ENCODE assay signal across 35 mouse cellular contexts in genomic region chr5:13550953-13551352, GRCm38 (mm10).
"Had no signal": no experiment of that assay in that cellular context is flagged by ENCODE, and none has a peak within 500 bp of the region (broad histone marks: within the 10 kb centered on the region; RNA-seq: fewer than 3 reads in every experiment).

No protein-coding gene starts in this region.

- H3K9ac ChIP-seq: heart, embryonic 12.5 days; heart, embryonic 13.5 days; heart, embryonic 15.5 days; hindbrain, embryonic 12.5 days; hindbrain, embryonic 14.5 days; hindbrain, embryonic 15.5 days; intestine, embryonic 15.5 days; kidney, embryonic 15.5 days had no signal

- H3K27me3 ChIP-seq: heart, embryonic 12.5 days; heart, embryonic 13.5 days; heart, embryonic 15.5 days; hindbrain, embryonic 12.5 days; hindbrain, embryonic 15.5 days; intestine, embryonic 15.5 days; kidney, embryonic 15.5 days had no signal

- H3K4me2 ChIP-seq: heart, embryonic 11.5 days; heart, embryonic 12.5 days; heart, embryonic 13.5 days; heart, embryonic 15.5 days; hindbrain, embryonic 12.5 days; hindbrain, embryonic 14.5 days; hindbrain, embryonic 15.5 days; intestine, embryonic 15.5 days; kidney, embryonic 15.5 days had no signal

- H3K27ac ChIP-seq: heart, embryonic 10.5 days; heart, embryonic 13.5 days; heart, embryonic 15.5 days; hindbrain, embryonic 10.5 days; hindbrain, embryonic 12.5 days; hindbrain, embryonic 14.5 days; hindbrain, embryonic 15.5 days; hindbrain, postnatal 0 days; intestine, embryonic 15.5 days; kidney, embryonic 15.5 days; kidney, postnatal 0 days; layer of hippocampus, adult 2 months; left cerebral cortex, adult 2 months had no signal

- H3K4me3 ChIP-seq: heart, embryonic 10.5 days; heart, embryonic 12.5 days; heart, embryonic 13.5 days; heart, embryonic 15.5 days; hindbrain, embryonic 10.5 days; hindbrain, embryonic 12.5 days; hindbrain, embryonic 15.5 days; intestine, embryonic 15.5 days; kidney, embryonic 15.5 days; layer of hippocampus, adult 2 months; left cerebral cortex, adult 2 months had no signal

- H3K9me3 ChIP-seq: heart, embryonic 10.5 days; heart, embryonic 12.5 days; heart, embryonic 13.5 days; heart, embryonic 15.5 days; hindbrain, embryonic 12.5 days; hindbrain, embryonic 15.5 days; intestine, embryonic 15.5 days; kidney, embryonic 15.5 days had no signal

- H3K4me1 ChIP-seq: hindbrain, embryonic 15.5 days had no signal

- ATAC-seq: hindbrain, embryonic 16.5 days; hindbrain, postnatal 0 days; inflammation-experienced regulatory T-cells, adult 6 months; intestine, embryonic 15.5 days; intestine, embryonic 16.5 days; intestine, postnatal 0 days had no signal

- H3K36me3 ChIP-seq: heart, embryonic 15.5 days; hindbrain, embryonic 10.5 days; hindbrain, embryonic 12.5 days; hindbrain, embryonic 15.5 days; intestine, embryonic 15.5 days; kidney, embryonic 15.5 days had no signal

- DNase-seq: heart, postnatal 10 days; heart, postnatal 14 days; heart, postnatal 36 days; heart, postnatal 4 days; kidney, adult 11 months; kidney, adult 18-20 months; kidney, adult 2 months; kidney, adult 8-10 months; kidney, adult 9 months; kidney, postnatal 10 days; kidney, postnatal 14 days; kidney, postnatal 25 days; kidney, postnatal 36 days; kidney, postnatal 4 days; layer of hippocampus, adult 9-11 months; layer of hippocampus, postnatal 36 days had no signal
